Mouse (Mus musculus) layer of hippocampus, adult 9-11 months (tissue): Measurements from ENCODE around the gene Olfr1265.

Source experiments
- DNase-seq: peaks from one replicate; pipeline ENCODE4 v3.0.0; 2022

The Olfr1265 gene

GRCm38 (mm10) chr2:90035037-90035436 is at the start of gene Olfr1265:
Gene Olfr1265, plus strand, starts transcription at chr2:90035337.
- DNase-seq, result no peak

- DNase-seq, result no peak
Measured at GRCm38 (mm10) chr2:89990921-89991320, 44.2 kb upstream of the Olfr1265 start, which contains the start of gene Olfr1261. Gene Olfr1261, plus strand, starts transcription at chr2:89991221.

- DNase-seq, result no peak
Measured at GRCm38 (mm10) chr2:89999845-90000244, 35.3 kb upstream of the Olfr1265 start, which contains the start of gene Olfr1262. Gene Olfr1262, plus strand, starts transcription at chr2:90000145.

- DNase-seq, result no peak
Measured at GRCm38 (mm10) chr2:90011831-90012230, 23.3 kb upstream of the Olfr1265 start, which contains the start of gene Olfr1263. Gene Olfr1263, plus strand, starts transcription at chr2:90012131.

DNA sequence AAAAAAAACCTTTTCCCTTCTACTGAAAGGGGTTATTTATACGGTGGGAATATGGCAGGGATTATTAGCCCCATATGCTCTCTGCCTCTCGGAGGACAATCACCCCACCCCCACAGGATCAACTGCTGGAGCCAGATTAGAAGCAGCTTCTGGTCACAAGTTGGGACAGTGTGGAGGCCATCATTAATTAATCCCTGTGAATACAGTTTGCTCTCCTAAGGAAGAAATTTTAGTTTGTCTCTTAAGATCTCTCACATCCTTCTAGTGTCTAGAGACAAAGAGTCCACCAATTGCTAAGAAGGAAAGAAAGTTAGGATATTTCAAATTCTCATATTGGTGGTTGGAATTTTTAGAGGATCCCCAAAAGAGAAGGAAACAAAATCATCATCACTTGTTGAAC is 9.7 kb upstream of the Olfr1265 start, which contains the start of gene Olfr1264:
Gene Olfr1264, minus strand, starts transcription at position 101 of the 400 bp plus-strand sequence.
- DNase-seq, result no peak

- no peak for DNase-seq
Measured at GRCm38 (mm10) chr2:90063494-90063893, 28.4 kb downstream of the Olfr1265 start, which contains the start of gene Olfr140. Gene Olfr140, minus strand, starts transcription at chr2:90063594.

DNA sequence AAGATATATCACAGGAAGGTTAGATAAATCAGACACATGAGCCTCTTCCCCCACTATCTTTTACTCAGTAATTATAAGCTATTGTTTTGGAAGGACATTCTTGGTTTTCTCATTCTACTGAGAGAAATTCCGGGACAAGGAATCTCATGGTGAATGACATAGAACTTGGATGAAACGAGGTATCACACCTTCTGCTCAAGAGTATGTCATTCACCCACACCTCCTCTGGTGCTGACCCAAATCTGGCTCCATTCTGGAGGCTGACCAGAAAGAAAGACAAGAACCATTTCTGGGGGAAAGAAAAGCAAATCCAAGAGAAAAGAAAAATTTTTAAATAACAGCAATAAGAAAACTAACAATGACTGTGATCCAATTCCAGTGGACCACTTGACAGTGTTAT is 34.9 kb downstream of the Olfr1265 start:
- no peak for DNase-seq
